Mouse (Mus musculus) limb, embryonic 13.5 days (tissue): ENCODE data around the gene Gpr162. TPM values are rescaled to one million over a fixed set of nuclear protein-coding genes. Genes with fewer than 3 reads are reported as not detected.

Source experiments
- ATAC-seq: fragments of 200-750 bp; cut with Nextera tagmentation; 2 replicates; pipeline ENCODE4 v1.8.0; 2017; ENCODE audit warnings: low read depth, moderate number of reproducible peaks, moderate TSS enrichment; ENCODE audit not compliant: low FRiP score
- H3K27ac ChIP-seq: fragments of 300-500 bp; sonication (generic); 2 replicates; pipeline ENCODE4 v1.5.1; 2015; ENCODE audit warnings: inconsistent platforms, mild to moderate bottlenecking, moderate library complexity
- H3K27me3 ChIP-seq: fragments of 300-500 bp; sonication (generic); 2 replicates; pipeline ENCODE4 v1.6.1; 2015; ENCODE audit warnings: mild to moderate bottlenecking, inconsistent platforms
- H3K36me3 ChIP-seq: fragments of 300-500 bp; sonication (generic); 2 replicates; pipeline ENCODE4 v1.6.1; 2015; ENCODE audit warnings: inconsistent platforms, mild to moderate bottlenecking, moderate library complexity
- H3K4me1 ChIP-seq: fragments of 300-500 bp; sonication (generic); 2 replicates; pipeline ENCODE4 v1.6.1; 2015; ENCODE audit warnings: inconsistent platforms
- H3K4me2 ChIP-seq: fragments of 300-500 bp; sonication (generic); replicated peaks from 2 replicates; pipeline ENCODE4 v1.6.1; 2015; ENCODE audit warnings: inconsistent platforms, mild to moderate bottlenecking, moderate library complexity
- H3K4me3 ChIP-seq: fragments of 300-500 bp; sonication (generic); 2 replicates; pipeline ENCODE4 v1.5.1; 2015; ENCODE audit warnings: moderate library complexity, mild to moderate bottlenecking, inconsistent platforms
- H3K9ac ChIP-seq: fragments of 300-500 bp; sonication (generic); 2 replicates; pipeline ENCODE4 v1.6.1; 2015; ENCODE audit warnings: mild to moderate bottlenecking, inconsistent platforms
- H3K9me3 ChIP-seq: fragments of 300-500 bp; sonication (generic); 2 replicates; pipeline ENCODE4 v1.6.1; 2016; ENCODE audit warnings: inconsistent platforms
- WGBS: fragments of 180-500 bp; shearing (Covaris S2); methylation state at CpG from one replicate; pipeline ENCODE4 v1.1.7; 2015; 5-methylcytosine and 5-hydroxymethylcytosine counted together
- polyA plus RNA-seq: library from polyadenylated mRNA; unstranded; fragments of >200 nt; fragmentation: Nextera tagmentation; extraction: Ambion mirVana; gene quantifications from 2 replicates; pipeline ENCODE4 v1.2.1, GENCODE M21; 2015

Gene Gpr162
- polyA plus RNA-seq, 1 experiment from 2014 or later = 3.5 TPM

DNA sequence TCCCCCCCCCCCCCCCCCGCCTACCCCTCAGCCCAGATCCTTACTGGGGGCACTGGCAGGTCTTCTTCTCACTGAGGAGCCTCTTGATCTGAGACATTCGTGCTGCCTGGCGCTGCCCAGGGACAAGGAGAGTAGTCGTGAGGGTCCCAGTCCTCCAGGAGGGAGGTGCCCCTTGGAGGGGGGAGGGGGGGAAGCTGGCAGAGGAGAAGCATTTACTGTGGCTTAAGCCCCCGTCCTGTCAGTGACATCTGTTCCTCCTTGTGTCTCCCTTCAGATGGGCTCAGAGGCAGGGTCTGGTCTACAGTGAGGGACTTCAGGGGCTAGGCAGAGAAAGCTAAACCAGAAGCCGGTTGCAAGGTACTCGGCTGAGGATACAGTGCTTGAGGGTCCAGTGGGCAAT, 2.8 kb upstream of the Gpr162 start:
- Histone ChIP-seq H3K9me3 (no peaks in the 10 kb centered on the region), H3K4me2 (no peak overlapping the region), H3K4me1 (peaks cover 38% of the 10 kb centered on the region), H3K36me3 (no peaks in the 10 kb centered on the region), H3K27me3 (peaks cover 10% of the 10 kb centered on the region), H3K27ac (no peak overlapping the region), H3K4me3 (no peak overlapping the region), H3K9ac (peak overlapping the region; percentile 35; the same call in 1 of the 2 replicates)
- WGBS = 54% methylated on average over 6 of the region's 7 CpGs
- no peak for ATAC-seq

DNA sequence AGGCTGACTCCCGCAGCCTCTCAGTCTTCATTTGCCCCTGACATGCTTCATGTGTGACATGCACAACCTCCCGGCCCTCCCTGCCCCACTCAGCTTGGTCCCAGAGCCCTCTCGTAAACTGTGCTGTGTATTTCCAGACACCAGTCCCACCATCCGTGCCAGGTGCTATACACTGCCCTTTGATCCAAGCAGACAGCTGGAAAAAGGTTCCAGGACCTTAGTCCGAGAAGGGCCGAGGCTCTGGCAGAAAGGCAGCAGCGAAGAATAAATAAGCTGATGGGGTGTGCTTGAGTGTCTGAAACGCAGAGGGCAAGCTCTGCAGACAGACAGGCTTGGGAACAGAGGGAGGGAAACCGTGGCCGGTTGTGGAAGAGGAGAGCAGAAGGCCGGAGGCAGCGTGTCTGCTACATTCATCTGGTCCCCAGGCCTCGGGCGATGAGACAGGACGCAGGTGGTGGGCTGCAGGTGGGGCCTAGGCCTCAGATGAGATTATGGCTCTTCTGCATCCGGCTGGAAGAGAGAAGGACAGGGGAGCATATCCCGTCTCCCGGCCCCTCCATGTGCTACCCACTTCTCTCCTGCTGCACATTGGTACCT, 2.1 kb upstream of the Gpr162 start:
- H3K9ac ChIP-seq = peak overlapping the region; percentile 51
- H3K4me3 ChIP-seq = no peak overlapping the region
- peaks cover 13% of the 10 kb centered on the region for H3K27me3 ChIP-seq
- H3K9me3 ChIP-seq = no peaks in the 10 kb centered on the region
- H3K27ac ChIP-seq = no peak overlapping the region; the same call in 1 of the 2 replicates
- 30% methylated on average over 18 of the region's 18 CpGs for WGBS
- ATAC-seq = no peak
- H3K4me1 ChIP-seq = peaks cover 43% of the 10 kb centered on the region
- H3K4me2 ChIP-seq = no peak overlapping the region
- no peaks in the 10 kb centered on the region for H3K36me3 ChIP-seq

DNA sequence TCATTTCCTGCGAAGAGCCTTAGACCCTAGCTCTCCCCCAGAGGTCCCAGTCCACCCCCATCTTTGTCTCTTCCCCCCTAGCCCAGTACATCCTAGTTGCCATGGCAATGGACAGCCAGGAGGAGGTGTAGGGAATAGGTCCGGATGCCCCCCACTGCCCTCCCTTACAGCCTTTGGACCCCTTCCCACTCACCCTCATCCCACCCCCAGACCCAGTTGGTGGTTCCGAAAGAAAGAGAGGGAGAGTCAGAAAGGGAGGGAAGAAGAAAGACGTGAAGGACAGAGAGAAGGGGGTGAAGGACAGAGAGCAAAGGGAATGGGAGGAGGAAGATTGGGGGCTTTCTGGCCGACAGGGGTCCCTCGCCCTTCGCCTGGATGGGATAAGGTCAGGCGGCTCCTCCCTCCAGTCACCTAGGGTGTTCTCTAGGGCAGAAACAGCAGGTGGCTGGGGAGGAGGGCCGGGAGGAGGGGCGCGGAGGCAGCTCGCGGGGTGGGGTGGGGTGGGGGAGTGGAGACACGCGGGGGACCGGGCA, 592 bp downstream of the Gpr162 start:
- peak overlapping the region; percentile 75 for H3K9ac ChIP-seq
- no peaks in the 10 kb centered on the region for H3K36me3 ChIP-seq
- H3K4me1 ChIP-seq = peaks cover 65% of the 10 kb centered on the region
- H3K27me3 ChIP-seq = peaks cover 17% of the 10 kb centered on the region
- no peak overlapping the region; the same call in 1 of the 2 replicates for H3K27ac ChIP-seq
- 2% methylated on average over 11 of the region's 16 CpGs for WGBS
- H3K9me3 ChIP-seq = no peaks in the 10 kb centered on the region
- ATAC-seq = peak; percentile 1; the same call in 1 of the 2 replicates
- H3K4me3 ChIP-seq = peak overlapping the region; percentile 59
- H3K4me2 ChIP-seq = peak overlapping the region; percentile 88

DNA sequence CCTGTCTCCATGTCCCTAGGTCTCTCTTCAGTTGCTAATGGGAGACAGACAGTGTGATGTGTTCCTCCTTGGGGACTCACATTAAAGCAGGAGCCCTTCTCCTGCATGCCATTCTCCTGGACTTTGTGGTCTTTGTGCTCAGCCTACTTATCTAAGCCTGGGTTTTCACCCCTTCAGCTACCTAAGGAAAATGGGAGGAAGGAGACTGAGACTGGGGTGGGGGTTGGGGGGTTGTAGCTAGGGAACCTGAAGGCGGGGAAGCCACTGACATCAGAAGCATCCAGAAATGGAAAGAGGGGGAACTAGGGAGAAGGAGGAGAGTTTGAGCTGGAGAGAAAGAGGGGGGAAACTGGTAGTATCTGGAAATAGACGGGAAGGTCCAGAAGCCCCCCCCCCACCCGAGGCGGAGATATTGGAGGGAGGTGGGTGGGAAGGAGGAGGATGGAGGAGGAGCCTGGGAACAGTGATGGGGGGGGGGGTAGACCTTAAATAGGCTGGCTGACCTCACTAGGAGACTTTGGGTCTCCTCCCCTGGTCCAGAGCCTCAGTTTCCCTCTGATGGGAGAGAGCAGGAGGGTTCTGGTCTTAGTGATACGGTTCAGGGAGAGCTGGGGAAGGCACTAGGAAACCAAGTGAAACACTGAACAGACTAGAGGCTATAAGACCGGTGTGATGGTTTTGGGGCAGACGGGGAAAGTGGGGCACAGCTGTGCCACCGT, 1.2 kb downstream of the Gpr162 start:
- Histone ChIP-seq H3K9me3 (no peaks in the 10 kb centered on the region), H3K4me3 (peak overlapping the region; percentile 59), H3K27ac (no peak overlapping the region; the same call in 1 of the 2 replicates), H3K36me3 (no peaks in the 10 kb centered on the region), H3K4me1 (peaks cover 70% of the 10 kb centered on the region), H3K27me3 (peaks cover 13% of the 10 kb centered on the region), H3K4me2 (peak overlapping the region; percentile 88), H3K9ac (peak overlapping the region; percentile 75)
- 15% methylated on average over 8 of the region's 8 CpGs for WGBS
- ATAC-seq = no peak

DNA sequence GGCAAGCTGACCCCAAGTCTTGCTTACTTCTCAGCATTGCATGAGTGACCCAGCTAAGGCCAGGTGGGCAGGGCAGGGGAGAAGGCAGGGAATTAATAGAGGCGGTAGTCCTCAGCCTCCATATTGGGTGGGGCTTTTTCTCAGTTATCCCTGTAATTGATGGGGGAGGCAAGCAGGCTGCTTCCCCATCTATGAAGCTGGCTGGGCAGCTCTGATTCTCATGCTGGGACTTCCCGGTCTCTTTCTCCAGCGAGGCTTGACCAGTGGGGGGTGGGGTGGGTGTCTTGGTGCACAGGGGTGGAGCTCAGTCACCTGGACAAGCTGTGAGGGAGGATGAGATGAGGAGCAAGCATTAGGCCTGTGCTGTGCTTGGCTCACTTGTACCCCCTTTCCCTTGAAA, 2.0 kb downstream of the Gpr162 start:
- Histone ChIP-seq H3K36me3 (no peaks in the 10 kb centered on the region), H3K27me3 (peaks cover 13% of the 10 kb centered on the region), H3K4me1 (peaks cover 70% of the 10 kb centered on the region)

DNA sequence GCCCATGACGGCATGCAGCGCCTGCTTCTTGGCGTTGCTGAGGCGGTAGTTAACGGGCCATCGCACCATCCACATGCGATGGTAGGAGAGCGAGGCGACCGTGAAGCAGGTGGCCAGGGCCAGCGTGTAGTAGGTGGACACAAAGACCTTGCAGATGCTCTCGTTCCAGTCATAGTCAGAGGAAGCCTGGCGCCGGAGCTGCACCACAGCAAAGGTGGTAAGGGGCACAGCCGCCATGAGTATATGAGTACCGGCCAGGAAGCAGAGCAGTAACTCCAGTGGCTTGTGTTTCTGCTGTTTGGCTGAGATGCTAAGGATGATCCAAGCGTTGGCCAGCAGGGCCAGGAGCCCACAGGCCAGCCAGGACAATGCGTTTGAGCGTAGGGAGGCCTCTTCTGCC, 2.5 kb downstream of the Gpr162 start:
- peaks cover 13% of the 10 kb centered on the region for H3K27me3 ChIP-seq
- no peaks in the 10 kb centered on the region for H3K9me3 ChIP-seq
- ATAC-seq = no peak
- no peak overlapping the region; the same call in 1 of the 2 replicates for H3K9ac ChIP-seq
- no peak overlapping the region for H3K4me2 ChIP-seq
- 82% methylated on average over 19 of the region's 19 CpGs for WGBS
- peaks cover 70% of the 10 kb centered on the region for H3K4me1 ChIP-seq
- H3K27ac ChIP-seq = no peak overlapping the region
- H3K36me3 ChIP-seq = no peaks in the 10 kb centered on the region
- no peak overlapping the region for H3K4me3 ChIP-seq

More for the DNA sequence above, 2.0 kb downstream of the Gpr162 start:
- Histone ChIP-seq H3K27ac (no peak overlapping the region), H3K9ac (no peak overlapping the region; the same call in 1 of the 2 replicates), H3K9me3 (no peaks in the 10 kb centered on the region), H3K4me2 (no peak overlapping the region), H3K4me3 (no peak overlapping the region)
- 32% methylated on average over 3 of the region's 3 CpGs for WGBS
- no peak for ATAC-seq

DNA sequence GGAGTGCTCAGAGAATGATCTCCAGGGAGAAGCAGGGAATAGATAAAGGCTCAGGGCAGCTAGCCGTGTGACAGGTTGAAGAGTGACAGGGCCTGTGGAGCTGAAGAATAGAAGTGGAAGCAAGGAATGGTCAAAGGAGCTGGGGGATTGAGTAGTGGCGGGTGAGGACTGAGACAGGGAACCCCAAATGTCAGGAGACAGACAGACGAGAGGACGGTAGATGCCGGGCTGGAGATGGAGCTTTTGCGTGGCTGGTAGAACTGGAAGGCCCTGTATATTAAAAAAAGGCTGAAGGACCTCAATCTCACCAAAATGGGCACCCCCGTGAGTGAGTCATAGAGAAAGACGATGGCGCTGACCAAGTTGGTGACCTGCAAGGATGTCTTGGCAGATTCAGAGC, 3.3 kb downstream of the Gpr162 start:
- Histone ChIP-seq H3K27ac (no peak overlapping the region), H3K4me1 (peaks cover 69% of the 10 kb centered on the region), H3K9ac (no peak overlapping the region), H3K36me3 (peaks cover 3% of the 10 kb centered on the region), H3K4me2 (no peak overlapping the region), H3K9me3 (no peaks in the 10 kb centered on the region), H3K4me3 (no peak overlapping the region), H3K27me3 (peaks cover 13% of the 10 kb centered on the region)
- ATAC-seq = no peak
- WGBS = 87% methylated on average over 9 of the region's 9 CpGs

DNA sequence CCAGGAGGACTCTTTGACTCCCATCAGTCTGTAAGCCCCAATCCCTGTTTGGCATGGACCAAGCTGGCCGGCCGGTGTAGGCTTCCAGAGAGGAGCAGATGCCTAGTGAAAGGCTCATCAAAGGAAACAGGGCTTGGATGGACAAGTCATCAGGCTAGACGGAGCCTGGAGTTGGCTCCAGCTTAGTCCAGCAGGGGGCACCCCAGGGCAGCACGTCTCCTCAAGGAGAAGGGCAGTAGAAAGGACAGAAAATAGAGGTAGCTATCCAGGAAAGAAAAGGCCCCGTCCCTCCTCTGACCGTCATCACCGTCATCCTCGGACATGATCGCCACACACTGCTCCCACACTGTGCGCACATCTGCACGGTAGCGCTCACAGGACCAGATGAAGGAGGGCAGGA, 4.1 kb downstream of the Gpr162 start:
- H3K4me2 ChIP-seq = peak overlapping the region; percentile 25
- peaks cover 68% of the 10 kb centered on the region for H3K4me1 ChIP-seq
- H3K9me3 ChIP-seq = no peaks in the 10 kb centered on the region
- H3K4me3 ChIP-seq = 0 out of 2 replicates have a peak overlapping the region, but pooled peaks have one; percentile 7
- H3K36me3 ChIP-seq = peaks cover 8% of the 10 kb centered on the region
- ATAC-seq = no peak
- H3K27ac ChIP-seq = 0 out of 2 replicates have a peak overlapping the region, but pooled peaks have one; percentile 28
- WGBS = 10% methylated on average over 12 of the region's 12 CpGs
- peak overlapping the region; percentile 53; the same call in 1 of the 2 replicates for H3K9ac ChIP-seq
- H3K27me3 ChIP-seq = peaks cover 7% of the 10 kb centered on the region; the same call in 1 of the 2 replicates

DNA sequence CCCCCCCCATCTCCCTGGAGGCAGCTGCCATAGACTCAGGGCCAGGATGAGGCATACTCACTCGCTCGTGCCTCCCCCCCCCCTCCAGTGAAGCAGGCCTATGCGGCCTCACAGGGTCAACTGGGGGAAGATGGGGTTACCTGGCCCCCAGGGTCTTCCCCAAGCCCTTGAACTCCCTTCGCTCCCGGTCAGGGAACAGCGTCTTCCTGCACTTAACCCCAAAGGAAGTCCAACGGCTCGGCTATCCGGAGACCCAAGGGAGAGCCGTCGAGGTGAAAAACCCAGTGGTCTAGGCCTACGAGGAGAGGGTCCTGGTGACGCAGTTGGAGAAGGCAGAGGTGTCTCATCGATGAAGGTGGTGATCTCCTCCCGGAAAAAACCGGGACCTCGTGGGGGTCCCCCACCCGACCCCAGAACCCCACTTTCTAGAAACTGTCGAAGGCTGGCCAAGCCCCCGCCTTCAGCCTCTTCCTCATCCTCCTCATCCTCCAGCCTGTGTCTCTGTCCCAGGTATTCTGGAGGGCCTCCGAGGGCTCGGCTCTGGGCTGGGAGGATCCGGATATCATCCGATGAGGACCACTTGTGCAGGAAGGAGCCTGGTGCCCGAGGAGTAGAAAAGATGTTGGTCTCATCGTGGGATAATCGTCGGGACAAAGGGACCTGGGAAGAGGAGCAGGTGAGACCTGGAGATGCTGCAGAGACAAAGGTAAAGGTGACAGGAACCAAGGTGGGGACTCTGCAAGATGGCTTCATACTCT, 5.0 kb downstream of the Gpr162 start:
- H3K27me3 ChIP-seq = peaks cover 6% of the 10 kb centered on the region; the same call in 1 of the 2 replicates

DNA sequence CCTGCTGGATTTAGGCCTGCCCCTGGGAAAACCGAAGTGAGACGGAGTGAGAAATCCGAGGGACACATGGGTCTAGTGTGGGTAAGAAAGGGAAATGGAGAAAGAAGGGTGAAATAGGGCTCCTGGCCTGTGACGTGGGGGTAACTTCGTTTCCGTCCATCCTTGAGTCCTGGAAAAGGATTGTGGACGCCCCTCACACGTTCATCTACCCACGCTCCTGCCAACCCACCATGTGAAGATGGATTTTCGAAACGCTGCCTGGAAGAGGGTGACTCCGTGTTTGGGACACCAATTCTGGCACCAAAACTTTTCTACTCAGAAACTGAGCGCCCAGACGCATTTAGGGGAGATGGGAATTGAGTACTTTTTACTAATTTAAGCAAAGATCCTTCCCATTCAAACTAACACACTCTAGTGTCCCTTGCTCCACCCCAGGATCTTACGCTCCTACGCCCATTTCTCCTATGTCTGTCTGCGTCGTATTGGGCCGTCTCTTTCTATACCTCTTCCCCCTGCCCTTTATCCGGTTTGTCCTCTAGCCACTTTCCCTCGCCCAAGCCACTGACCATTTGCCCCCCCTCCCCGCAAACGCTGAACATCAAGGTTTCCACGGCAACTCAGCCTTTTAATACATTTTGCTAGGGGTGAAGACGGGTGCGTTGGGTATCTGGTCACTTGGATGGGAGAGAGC, 5.8 kb downstream of the Gpr162 start:
- Histone ChIP-seq H3K27me3 (peaks cover 6% of the 10 kb centered on the region; the same call in 1 of the 2 replicates), H3K36me3 (peaks cover 24% of the 10 kb centered on the region), H3K9me3 (no peaks in the 10 kb centered on the region), H3K4me3 (peak overlapping the region; percentile 87), H3K27ac (peak overlapping the region; percentile 100), H3K9ac (peak overlapping the region; percentile 99), H3K4me2 (peak overlapping the region; percentile 69), H3K4me1 (peaks cover 55% of the 10 kb centered on the region)
- no peak for ATAC-seq
- 22% methylated on average over 26 of the region's 26 CpGs for WGBS

More for the DNA sequence above, 5.0 kb downstream of the Gpr162 start:
- H3K4me1 ChIP-seq = peaks cover 60% of the 10 kb centered on the region
- H3K27ac ChIP-seq = peak overlapping the region; percentile 100; the same call in 1 of the 2 replicates
- no peaks in the 10 kb centered on the region for H3K9me3 ChIP-seq
- H3K9ac ChIP-seq = peak overlapping the region; percentile 99
- 73% methylated on average over 27 of the region's 28 CpGs for WGBS
- H3K4me2 ChIP-seq = peak overlapping the region; percentile 69
- no peak for ATAC-seq
- H3K36me3 ChIP-seq = peaks cover 17% of the 10 kb centered on the region
- H3K4me3 ChIP-seq = peak overlapping the region; percentile 87
